Mouse (Mus musculus) kidney, adult 8-10 months (tissue): ENCODE data around the gene Tbc1d8.

Source experiments
- DNase-seq, 2 experiments: peaks; one replicate each; pipeline ENCODE4 v3.0.0; 2022

Tbc1d8 gene

DNA sequence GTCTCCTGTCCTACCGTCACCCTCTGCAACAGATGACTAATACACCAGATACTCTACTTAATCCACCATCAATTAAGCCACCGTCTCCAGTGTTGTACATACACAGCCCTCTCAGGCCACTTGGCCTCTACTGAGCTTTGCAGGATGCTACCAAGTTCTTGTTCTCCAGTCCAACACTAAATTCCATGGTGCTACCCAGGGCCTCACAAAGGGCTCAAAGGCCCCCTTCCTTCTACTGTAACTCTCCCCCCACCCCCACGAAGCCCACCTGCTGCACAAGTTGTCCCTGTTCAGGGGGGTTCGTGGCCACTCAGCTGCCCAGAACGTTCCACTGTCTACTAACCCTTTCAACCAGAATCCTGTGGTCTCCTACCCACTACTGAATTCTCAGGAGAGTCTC, 1.5 kb downstream of the Tbc1d8 start:
- DNase-seq, result no peak

DNA sequence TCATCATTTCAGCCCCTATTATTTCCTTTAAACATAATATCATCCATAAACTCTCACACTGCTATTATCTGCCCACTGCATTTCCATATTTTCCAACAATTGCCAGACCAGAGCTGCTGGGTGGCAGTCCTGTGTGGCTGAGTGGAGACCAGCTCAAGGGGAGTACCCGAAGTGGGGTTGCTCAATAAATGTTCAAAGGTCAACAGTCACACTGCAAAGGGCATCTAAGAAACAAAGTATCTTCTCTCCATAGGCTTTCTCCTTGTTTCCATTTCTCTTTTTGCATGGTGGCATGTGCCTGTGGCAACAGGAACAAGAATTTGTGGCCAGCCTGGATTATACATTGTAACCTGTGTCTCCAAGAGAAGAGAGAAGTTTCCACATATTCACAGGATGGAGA, 2.2 kb downstream of the Tbc1d8 start:
- DNase-seq, result no peak

DNA sequence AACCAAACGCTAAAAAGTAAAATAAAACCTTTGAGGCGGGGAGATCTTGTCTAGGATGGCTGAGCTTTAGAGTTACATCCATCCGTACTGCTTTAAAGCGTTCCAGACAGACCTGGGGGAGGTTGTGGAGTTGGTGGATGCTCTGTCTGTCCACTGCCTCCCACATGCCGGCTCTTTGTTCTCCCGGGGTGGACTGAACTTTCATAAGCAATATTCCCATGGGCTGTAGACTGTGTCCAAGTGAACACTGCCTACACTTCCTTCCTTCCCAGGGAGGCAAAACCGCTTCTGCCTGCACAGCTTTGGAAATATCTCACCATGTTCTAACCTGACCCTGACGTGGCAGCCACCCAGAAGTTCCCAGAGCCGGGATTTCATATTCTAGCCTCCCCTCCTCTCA, 4.0 kb downstream of the Tbc1d8 start:
- no peak for DNase-seq

DNA sequence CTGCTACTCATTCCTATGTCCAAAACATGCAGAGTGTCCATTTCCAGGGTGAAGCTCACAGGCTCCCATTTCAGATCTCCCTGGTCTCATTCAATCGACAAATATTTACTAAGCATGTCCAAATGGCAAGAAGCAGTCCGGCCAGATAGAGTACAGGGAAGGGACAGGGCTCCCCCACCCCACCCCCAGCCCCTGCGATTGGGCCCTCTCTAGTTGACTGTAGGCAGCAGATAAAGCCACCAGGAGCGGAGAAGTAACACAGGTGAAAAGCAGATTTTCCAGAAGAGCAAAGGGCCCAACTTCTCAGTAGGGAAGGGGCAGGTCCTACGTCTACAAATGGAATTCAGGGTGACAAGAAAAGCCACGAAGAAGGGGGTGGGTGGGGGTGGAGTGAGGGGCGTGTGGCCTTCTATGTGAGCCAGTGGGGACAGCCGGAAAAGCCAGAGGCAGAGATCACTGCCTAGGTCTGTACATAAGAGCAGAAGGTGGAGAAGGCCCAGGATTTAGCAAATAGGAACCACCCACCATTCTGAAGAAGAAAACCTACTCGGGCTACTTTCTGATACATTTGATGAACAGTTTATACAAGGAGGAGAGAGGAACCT, 7.2 kb downstream of the Tbc1d8 start:
- no peak for DNase-seq

DNA sequence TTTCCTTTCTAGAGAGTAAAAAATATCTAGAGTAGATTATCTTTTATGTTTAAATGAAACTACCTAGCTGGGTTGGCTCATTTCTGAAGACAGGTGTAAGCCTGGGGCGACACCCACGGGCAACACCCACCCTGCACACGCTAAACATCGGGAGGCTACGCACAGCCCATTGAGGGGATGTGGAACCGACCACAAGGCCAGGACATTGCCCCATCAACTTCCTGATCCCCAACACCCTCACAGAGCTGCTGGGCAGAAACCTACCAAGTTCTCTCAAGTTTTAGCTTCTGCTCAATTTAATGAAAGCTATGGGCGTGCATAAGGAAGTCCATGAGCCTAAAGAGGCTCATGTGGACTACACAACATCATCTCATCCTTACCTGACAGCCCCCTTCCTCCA, 9.6 kb downstream of the Tbc1d8 start:
- DNase-seq, result no peak

DNA sequence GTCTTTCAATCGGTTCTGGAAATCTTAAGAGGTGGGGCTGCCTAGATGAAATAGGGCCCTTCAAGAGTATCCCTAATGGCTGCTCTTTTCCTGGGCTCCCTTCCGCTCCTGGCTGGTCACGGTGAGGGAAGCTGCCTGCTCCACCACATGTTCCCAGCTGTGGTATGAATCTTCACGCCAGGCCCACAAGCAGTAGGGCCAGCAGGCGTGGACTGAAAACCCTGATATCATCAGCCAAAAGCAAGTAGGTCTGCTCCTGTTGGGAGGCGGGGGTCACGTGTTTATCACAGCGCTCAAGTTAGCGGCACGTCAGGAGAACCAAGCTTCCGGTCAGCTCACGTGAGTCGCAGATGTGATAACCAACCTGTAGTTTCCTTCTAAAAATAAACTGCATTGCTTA, 12.0 kb downstream of the Tbc1d8 start:
- DNase-seq, result no peak

DNA sequence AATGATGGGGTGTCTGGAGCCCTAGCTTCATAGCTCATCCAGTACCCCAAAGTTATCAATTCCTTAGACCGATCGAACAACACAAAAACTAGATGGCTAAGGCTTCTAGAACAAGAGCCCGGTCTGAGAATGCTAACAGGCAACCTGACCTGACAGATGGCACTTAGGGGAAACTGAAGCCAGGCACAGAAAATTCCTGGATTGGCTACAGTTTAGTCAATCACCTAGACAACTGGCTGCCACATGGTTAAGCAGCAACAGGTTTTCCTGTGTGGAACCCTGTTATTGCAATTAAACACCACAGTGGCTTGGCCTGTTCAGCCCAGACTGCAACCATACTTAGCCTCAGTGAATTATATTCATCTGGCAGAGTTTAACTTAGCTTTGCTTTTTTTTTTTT, 13.8 kb downstream of the Tbc1d8 start:
- DNase-seq, result no peak

DNA sequence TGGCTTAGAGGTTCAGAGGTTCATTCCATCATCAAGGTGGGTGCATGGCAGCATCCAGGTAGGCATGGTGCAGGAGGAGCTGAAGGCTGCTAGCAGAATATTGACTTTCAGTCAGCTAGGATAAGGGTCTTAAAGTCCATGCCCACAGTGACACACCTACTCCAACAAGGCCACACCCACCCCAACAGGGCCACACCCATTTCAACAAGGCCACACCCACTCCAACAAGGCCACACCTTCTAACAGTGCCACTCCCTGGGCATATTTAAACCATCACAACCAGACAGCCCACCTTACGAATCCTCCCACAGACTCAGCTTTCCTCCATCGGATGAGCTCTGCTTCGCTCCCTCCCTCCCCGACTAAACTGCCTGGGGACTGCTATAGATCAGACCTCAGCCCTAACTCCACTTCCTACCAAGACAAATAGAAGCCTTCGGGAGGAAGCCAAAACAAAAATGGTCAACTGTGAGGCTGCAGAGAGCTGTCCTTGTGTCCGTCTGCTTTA, 15.6 kb downstream of the Tbc1d8 start:
- no peak for DNase-seq

DNA sequence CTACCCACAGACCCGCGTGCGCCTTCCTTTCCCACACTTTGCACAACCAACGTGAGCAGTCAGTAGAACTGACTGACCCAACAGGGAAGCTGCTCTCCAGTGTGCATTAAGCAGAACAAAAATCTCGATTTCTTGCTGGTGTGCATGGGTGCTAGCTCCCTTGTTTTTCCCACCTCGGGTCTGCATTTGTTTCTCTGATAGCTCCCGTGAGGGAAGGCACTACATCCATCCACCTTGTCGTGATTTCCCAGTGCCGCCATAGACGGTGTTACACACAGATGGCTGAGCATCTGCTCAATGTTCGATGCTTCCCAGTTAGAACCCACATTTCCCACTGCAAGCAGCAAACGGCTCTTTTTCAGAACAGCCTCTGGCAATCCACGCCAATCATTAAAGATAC, 16.5 kb downstream of the Tbc1d8 start:
- DNase-seq, result no peak

DNA sequence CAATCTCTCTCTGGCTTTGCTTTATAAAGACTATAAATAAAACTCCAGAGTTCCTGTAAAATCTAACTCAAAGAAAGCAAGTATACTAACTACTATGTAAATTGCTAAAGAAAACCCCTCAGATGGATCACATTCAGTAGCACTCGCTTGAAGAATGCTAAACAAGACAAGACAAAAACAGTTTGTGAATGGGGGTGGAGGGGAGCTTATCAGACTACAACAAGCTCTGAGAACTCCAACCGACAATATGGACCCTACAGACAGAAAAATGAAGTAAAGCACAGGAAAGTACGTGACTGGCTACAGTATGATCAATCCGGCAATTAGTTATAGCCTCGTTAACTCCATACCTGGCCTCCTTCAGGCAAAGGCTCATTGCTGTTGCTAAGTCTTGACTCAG, 18.1 kb downstream of the Tbc1d8 start:
- no peak for DNase-seq

DNA sequence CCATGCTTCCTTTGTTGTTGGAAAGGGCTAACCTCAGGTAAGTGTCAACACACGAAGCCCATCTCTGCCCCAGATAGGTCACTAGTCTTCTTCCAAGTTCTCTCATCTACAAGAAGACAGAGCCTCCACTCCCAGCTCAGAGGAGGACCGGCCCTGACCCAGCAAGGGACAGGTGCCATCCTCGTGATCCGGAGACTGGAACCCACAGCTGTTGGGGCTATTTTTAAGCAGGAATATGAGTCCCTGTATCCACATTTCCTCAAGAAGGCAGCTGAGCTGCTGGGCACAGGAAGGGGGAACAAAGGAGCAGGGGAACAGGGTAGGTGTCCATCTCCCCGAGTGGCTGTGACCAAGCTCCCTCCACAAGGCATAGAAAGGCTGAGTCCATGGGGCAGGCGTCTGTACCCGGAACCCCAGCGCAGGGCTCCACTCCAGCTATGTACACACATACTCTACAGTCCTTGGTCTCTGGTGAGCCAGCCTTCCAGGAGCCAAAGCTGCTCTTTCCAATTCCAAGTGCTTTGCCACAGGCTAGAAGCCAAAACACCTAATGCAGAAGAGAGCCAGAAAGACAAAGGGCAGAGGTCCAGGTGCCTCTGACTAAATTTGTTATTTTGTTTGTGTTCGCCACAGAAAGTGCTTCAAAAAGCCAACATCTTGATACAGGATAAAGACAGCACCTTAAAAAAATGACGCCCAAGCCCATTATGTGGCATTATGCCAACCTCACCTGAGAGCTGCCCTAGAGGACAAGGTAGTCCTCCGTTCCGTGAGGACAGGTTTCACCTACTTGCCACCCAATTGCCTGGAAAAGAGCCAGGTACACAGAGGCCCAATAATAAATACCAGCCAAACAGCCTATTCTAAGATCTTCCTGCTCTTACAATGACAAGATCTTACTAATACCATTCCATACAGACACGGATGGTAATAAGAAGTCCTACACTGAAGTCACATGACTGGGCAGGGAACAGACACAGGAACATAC, 20.4 kb downstream of the Tbc1d8 start:
- peak; percentile 19 to 31 for DNase-seq

DNA sequence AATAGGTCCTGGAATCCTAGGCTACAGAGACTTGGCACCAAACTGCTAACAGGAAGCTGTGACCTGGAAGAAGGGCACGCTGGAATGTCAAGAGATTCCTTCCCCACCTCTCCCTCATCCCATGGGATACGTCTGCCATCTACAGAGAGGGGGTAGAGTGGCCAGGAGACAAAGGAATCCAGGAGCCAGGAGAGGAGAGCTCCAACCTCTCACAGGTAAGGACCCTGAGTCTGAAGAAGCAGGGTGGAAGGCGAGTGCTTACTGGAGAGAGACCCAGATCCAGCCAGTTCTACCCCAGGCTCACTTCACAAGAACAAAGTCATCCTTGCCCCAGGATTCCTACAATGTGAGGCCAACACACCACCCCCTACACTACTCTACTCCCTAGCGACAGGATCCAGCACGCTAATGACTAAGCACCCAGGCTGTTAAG, 22.1 kb downstream of the Tbc1d8 start:
- DNase-seq, result no peak

DNA sequence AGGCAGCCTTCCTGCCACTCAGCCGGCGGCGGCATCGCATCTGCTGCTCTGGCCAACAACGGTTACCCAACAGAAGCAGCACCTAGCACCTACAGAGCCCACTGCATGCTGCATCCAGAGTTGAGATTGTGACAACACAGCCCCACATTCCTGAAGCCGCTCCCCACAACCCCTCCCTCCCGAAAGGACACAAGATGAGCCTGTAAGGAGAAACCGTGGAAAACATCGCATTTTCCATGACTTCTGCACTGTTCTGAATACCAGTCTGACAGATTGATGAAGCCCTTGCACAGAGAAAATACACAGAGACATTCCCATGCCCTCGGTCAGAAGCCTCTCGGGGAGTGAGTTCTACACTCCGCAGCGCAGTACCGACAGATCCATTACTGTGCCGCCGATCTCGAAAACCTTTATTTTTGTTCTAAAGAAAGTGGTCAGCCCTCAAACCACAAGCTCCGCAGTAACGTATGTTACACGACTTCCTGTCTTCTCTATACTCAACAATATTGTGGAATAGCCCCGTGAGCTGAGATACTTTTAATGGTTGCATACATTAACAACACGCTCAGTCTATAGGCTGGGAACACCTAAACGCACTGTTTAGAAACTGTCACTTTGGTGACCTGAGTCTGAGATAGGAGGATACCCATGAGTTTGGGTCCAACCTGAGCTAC, 23.1 kb downstream of the Tbc1d8 start:
- no peak for DNase-seq

DNA sequence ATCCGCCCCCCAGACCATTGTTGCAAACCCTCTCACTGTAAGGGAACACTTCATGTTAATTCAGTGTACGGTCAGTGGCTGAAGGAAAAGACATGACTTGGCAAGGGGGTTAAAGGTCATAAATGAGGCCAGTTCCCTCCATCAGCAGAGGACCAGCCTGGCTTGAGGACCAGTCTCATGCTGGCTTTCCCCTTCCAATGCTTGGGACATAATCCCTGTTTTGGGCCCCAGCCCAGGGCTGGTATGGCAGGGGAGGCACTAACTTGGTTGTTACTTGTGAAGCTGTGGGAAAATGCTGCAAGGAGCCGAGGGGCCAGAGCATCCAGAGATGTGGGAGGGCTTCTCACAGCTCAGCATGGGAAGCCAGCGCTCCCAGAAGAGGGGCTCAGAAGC, 23.8 kb downstream of the Tbc1d8 start:
- no peak for DNase-seq

DNA sequence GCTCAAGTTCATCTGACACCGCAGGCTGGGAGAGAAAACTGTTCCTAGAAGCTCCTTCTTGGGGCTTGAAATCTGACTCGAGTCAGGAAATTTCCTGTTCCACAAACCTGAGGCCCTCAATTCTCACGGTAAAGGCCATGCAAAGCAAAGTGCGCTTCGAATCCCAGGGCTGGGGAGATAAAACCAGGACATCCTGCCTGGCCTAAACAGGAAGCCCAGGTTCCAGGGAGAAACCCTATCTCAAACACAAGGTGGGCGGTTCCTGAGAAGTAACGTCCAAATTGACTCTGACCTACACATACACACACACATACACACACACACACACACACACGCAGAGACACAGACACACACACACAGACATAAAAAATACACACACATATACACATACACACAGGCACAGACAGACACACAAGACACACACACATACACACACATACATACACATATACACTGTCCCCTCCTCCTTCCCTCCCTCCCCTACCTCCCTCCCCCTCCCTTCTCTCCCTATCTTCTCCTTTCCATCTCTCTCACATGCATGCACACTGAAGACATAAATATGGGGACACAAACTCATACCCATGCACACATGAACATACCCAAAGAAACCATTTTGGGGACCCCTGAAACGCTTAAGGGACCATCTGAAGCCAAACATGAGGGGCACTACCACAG, 24.3 kb downstream of the Tbc1d8 start:
- DNase-seq, result no peak

DNA sequence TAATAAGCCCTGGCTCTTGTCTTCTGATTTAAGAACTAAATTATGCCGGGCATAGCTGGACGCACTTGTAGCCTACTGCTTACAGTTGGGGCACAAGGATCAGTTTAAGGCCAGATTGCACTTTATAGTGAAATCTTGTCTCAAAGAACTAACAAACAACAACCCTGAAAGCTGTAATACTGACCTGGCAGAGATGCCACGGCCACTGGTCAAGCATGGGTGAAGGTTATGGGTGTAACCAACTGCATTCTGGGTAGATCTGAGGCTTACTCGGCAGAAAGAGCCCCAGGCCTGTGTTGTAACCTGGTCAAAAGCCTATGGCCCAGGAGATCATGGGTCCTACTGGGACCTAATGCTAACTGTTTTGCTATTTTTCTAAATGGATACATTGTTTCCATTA, 26.4 kb downstream of the Tbc1d8 start:
- DNase-seq, result no peak

DNA sequence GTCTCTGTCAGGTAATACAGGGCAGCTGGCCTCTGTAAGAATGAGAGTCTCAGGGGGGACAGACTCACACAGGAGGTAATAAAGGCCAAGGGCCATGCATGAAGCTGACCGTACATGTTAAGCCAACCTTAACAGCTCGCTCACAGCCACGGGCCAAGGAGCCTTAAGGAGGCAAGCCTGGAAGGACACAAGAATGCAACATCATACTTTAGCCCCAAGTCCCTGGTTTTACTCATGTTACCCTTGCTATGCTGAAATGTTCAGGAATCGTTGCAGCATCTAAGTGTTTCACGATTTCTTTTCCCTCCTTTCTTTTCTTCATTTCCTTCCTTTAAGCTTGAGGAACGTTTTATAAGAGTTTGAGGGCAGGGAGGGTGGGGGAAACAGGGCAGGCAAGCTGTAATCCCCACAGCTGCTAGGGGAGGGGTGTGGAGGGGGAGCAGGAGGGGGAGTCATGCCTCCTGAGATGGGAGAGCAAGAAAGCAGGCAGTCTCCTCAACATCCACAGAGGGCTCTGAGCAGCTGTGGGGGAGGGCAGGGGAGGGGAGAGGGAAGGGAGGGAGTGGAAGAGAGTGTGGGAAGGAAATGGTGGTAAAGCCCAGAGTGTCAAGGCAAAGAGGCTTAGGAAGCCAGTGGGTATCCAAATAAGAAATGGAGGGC, 28.4 kb downstream of the Tbc1d8 start:
- no peak for DNase-seq

DNA sequence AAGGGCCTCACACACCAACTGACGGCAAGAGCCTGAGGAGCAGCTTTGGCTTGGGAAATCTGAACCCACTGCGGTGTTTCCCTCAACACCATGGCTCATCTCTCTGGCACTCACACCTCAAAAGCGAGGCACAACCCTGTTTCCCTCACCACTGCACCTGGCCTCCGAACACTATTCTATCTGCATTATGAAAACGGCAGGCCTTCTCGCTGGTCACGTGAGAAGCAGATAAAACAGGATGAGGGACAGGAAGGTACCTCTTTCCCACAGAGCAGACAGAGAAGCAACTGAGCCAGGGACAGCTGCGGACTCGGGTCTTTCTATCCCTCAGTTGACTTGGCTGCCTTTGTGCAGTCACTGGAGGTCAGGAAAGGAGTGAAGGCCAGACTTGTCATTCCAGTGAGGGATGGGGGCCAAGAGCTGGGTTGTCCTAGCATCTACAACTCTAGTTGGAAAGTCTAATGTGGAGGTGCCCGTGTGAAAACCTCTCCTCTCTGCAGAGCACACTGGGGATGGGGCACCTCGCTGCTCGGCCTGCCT, 29.2 kb downstream of the Tbc1d8 start:
- no peak for DNase-seq

DNA sequence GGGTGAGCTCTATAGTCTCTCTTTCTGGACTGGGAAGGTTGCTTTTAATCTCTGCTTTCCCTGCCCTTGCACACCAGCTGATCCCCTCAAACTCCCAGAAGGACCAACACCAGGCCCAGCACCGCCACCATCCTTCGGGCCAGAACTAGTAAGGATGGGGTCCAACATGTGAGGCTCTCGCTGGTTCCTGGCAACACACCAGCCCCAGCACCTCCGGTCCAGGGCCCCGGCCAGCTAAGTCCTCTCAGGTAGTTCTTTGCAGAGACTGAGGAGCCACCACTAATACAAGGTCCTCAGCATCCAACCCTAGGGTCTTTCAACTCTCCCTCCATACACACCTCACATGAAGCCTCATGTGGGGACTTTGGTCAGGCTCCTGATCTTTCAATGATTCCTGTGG, 29.7 kb downstream of the Tbc1d8 start:
- no peak for DNase-seq

DNA sequence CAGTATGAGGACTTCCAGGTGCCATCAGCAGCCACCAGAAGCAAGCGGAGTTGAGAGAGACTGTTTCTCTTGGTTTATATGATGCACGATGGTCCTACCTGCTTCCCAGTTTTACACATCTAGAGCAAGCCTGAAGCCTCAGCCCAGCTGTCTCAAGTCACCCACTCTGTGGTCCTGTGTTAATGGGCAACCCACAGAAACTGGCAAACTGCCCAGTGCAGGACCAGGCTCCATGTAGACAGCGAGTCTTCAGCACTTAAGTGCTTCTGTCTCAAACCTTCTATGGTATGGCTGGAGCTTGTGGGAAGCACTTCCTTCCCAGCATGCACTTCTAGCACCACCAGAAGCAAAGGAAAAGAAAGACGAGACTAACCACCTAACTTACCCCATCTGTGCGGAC, 30.3 kb downstream of the Tbc1d8 start:
- DNase-seq, result no peak

DNA sequence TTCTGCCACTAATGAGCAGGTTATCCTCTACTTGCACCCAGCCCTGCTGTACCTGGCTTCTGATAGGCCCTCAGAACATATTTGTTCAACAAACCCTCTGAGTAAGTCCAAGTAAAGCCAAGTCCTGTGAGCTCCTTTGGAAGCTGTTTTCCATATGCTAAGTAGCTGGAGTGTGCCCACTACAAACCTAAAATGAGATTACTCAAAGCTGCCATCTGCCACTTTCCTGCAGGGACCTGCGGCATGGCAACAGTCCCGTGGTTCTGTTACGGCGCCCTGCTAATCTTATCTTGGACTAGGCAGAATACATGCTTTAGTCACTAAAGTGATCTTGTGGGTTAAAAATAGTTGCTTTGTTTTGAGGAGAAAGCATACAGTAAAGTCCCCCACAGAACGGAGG, 32.4 kb downstream of the Tbc1d8 start:
- DNase-seq, result no peak
